Mouse (Mus musculus) CD4-positive naive resting alpha-beta T cell, adult 57 days (primary cell): Measurements from ENCODE around the gene Pfkfb4. TPM values are rescaled to one million over a fixed set of nuclear protein-coding genes. Genes with fewer than 3 reads are reported as not detected.

Experiments used
- total RNA-seq: library from RNA; stranded (reverse); gene quantifications from one replicate; pipeline ENCODE4 v1.2.4, GENCODE M21; 2023

The Pfkfb4 gene
- total RNA-seq: 14.8 TPM

DNA sequence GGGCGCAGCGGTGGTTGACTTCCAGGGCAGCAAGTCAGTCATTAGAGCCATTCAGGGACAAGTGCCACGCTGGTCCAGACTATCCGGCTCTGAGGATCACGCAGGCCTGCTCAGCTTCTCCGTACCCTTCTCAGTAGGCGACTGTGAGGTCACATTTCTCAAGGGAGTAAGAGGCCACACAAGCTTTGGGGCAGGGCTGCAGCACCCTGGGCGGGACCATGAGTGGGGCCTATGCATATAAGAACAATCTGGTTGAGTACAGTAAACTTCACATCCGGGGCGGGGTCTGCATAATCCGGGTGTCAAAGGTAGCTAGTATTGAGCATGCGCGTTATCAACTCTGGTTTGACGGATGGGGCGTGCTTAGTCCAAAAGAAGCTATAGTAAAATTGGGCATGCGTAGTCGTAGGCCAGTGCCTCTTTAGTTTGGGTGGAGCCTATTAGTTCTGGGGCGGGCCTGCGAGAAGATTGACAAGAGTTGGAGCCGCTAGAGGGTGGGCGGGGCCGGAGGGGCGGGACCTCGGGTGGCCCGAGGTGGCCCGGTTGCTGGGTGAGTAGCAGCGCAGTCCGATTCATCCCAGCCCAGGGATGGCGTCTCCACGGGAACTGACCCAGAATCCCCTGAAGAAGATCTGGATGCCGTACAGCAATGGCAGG is at the start of gene Pfkfb4:
Gene Pfkfb4, plus strand, starts transcription at position 351 of the 657 bp plus-strand sequence.

DNA sequence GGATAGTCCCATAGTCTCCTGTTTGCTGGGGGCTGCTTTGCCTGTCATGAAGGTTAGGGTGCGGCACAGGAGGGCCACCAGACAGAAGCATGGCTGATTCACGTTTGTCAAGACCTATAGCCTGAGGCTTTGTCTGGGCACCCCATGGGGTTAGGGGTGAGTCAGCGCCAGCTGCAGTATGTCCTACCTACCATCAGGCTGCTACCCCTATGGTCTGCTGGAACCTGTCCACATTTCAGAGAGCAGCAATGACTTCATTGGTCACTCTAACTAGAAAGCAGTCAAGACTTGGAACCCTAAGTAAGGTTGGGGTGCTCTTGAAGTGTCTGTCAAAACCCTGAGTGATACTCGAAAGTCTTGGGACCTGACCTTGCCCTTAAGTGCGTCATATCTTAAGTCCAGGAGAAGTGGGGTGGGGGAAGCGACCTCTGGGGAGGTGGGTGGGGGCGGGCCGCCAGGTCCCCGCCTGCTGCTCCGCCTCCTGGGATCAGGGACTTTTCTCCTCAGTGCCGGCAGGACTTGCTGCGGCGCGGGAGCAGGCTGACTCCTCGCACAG is 38.4 kb upstream of the Pfkfb4 start, which contains the start of gene Col7a1:
Gene Col7a1, plus strand, starts transcription at position 506 of the 556 bp plus-strand sequence.

DNA sequence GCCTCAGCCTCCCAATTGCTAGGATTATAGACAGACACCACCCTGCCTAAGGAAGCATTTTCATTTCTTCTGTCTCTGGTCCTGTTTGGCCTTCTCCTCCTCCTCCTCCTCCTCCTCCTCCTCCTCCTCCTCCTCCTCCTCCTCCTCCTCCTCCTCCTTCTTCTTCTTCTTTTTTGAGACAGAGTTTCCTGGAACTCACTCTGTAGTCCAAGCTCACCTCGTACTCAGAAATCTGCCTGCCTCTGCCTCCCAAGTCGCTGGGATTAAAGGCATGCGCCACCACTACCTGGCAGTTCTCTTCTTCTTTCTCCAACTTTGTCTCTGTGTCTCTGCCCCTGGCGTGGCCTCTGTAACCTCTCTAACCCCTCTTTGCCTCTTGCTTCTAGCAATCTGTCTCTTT is 5.9 kb upstream of the Pfkfb4 start, which contains the start of gene Ucn2:
Gene Ucn2, plus strand, starts transcription at position 301 of the 400 bp plus-strand sequence.

DNA sequence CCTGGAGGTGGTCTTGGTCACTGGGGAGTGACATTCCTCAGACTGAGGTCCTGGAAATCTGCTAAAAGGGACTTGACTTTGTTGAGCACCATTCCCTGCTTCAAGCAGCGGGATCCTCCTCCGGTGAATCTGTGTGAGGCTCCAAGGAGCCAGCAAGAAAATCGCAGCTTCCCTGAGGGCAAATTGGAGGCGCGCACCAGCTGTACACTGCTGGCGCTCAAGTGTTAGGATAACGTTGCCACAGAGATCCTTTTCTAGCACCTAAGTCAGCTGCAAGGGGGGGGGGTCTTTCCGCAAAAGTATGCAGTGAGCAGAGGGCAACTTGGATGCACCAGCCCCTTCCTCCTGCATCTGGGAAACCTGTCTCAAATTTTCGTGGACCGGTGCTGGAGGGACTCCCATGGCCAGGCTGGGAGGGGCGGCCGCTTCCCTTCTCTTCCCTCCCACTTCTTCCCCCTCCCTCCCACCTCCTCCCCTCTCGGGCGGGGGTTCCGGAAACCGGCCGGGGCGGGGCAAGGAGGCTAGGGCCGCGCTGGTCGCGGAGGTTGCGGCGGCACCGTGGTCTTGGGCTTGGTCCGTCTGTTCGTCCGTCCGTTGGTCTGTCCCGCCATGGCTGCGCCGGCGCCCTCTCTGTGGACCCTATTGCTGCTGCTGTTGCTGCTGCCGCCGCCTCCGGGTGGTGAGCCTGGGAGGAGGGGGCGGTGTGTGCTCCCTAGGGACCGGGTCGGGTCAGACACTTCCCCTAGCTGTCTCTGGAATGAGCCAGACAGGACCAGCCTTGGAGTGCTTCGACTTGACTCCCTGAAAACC is 46.7 kb downstream of the Pfkfb4 start, which contains the start of gene Shisa5:
Gene Shisa5, plus strand, starts transcription at position 480 of the 810 bp plus-strand sequence.

DNA sequence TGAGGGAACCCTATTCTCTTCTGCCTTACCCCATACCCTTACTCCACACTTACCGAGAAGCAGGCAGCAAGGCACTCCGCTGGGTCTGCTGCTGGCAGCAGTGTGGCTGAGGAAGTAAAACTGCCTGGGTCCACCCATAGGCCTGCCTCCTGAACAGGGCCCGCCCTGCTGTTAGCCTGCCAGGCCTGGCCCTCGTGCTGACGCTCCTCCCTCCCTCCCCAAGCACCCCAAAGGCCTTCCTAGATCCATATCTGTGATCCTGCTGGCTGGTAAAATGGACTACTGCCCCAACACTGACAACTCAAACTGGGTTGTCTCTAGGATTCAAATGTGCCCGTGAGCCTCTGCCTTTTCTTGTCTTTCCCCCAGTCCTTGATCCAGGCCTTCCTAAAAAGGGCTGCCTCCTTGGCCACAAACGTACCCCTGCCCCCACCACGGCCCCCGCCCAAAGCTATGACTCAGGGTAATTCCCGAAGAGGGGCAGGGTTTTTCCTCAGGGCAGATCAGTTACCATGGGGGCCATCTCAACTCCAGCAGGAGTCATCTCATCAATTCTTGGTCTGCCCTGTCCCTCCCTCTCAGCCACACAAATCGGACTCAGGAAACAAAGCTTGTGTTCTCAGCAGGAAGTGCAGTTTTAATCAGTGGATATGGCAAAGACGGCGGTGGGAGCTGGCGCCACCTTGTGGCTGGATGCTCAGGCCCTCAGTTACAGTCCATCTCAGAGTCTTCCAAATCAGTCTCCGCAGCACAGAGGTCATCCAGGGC is 67.7 kb downstream of the Pfkfb4 start, which contains the start of gene Trex1:
Gene Trex1, minus strand, starts transcription at position 599 of the 768 bp plus-strand sequence.

DNA sequence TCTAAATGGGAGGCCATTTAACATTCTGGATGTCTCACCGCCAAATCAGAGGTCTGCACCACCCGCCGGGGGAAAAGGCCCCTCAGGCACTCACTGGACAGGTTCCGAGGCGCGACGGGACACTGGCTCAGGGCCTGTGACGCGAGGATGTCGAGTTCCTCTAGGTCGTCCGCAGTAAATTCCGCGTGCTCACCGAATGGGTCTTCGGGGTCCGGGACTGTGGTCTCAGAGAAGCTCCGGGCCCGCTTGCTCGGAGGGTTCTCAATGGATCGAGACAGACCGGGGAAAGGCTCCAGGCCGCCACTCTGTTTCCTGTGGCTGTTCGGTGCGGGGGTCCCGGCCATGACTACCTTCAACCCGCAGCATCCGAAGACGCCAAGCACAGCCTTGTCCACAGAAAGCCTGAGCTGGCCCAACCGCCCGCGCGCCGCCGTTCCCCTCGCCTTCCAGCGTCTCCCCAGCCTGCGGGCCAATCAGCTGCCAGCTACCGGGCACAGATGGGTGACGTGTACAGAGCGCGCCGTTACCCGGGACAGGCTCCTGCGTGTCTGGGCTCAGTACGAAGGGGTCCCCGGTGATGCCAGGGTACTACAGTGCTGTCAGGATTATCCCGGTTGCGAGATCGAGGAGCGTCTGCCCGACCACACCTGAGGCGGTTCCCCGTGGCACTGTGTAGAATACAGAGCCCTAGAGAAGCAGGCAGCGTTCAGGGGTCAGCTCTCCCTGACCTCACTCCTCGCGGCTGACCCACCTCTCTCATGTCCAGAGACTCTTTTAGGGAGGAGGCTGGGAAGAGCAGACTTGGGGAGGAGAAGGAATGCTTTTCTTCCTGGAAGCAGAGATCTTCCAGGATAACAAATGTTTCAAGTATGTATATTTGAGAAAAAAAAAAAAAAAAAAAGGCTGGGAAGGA is 82.3 kb downstream of the Pfkfb4 start, which contains the start of gene Atrip:
Gene Atrip, minus strand, starts transcription at position 464 of the 913 bp plus-strand sequence.

Other genes starting within 250 kb of the Pfkfb4 start
- gene Ip6k2, start 208.0 kb upstream of the Pfkfb4 start, total RNA-seq: 64.3 TPM
- gene Nckipsd, start 183.4 kb upstream of the Pfkfb4 start, total RNA-seq: 15.1 TPM
- 0.15 TPM for gene Celsr3, start 165.5 kb upstream of the Pfkfb4 start, total RNA-seq
- gene Slc26a6, start 138.5 kb upstream of the Pfkfb4 start, total RNA-seq: 20.9 TPM
- 1.7 TPM for gene Tmem89, start 77.2 kb upstream of the Pfkfb4 start, total RNA-seq
- gene Uqcrc1, start 55.1 kb upstream of the Pfkfb4 start, total RNA-seq: 185 TPM
- 5.4 TPM for gene Col7a1, start 38.2 kb upstream of the Pfkfb4 start, total RNA-seq
- not detected for gene Ucn2, start 5.8 kb upstream of the Pfkfb4 start, total RNA-seq
- gene Shisa5, start 46.8 kb downstream of the Pfkfb4 start, total RNA-seq: 2,826 TPM
- gene Trex1, start 68.0 kb downstream of the Pfkfb4 start, total RNA-seq: 25.8 TPM
- 33.1 TPM for gene Atrip, start 82.3 kb downstream of the Pfkfb4 start, total RNA-seq
- 9.1 TPM for gene Ccdc51, start 90.7 kb downstream of the Pfkfb4 start, total RNA-seq
- 309 TPM for gene Tma7, start 90.8 kb downstream of the Pfkfb4 start, total RNA-seq
- 3.3 TPM for gene Plxnb1, start 103.6 kb downstream of the Pfkfb4 start, total RNA-seq
- gene Fbxw21, start 170.3 kb downstream of the Pfkfb4 start, total RNA-seq: not detected
- not detected for gene Fbxw13, start 204.2 kb downstream of the Pfkfb4 start, total RNA-seq
- gene Fbxw20, start 243.0 kb downstream of the Pfkfb4 start, total RNA-seq: not detected